Mouse (Mus musculus) hindbrain, embryonic 14.5 days (tissue): ENCODE results near the gene Smim6. TPM values are rescaled to one million over a fixed set of nuclear protein-coding genes. Genes with fewer than 3 reads are reported as not detected.

Experiments
- ATAC-seq: fragments of 200-750 bp; cut with Nextera tagmentation; 2 replicates; pipeline ENCODE4 v1.8.0; 2017; ENCODE audit warnings: moderate number of reproducible peaks, mild to moderate bottlenecking, moderate TSS enrichment, moderate library complexity; ENCODE audit not compliant: low FRiP score
- DNase-seq: peaks from one replicate; pipeline ENCODE4 v3.0.0-alpha.2; 2015; ENCODE audit warnings: low spot score
- H3K27ac ChIP-seq: fragments of 300-500 bp; sonication (generic); 2 replicates; pipeline ENCODE4 v1.5.1; 2014; ENCODE audit warnings: mild to moderate bottlenecking, moderate library complexity
- H3K27me3 ChIP-seq: fragments of 300-500 bp; sonication (generic); 2 replicates; pipeline ENCODE4 v1.6.1; 2014; ENCODE audit warnings: mild to moderate bottlenecking, low read length, mixed read lengths; ENCODE audit not compliant: control insufficient read depth, insufficient read depth
- H3K36me3 ChIP-seq: fragments of 300-500 bp; sonication (generic); replicated peaks from 2 replicates; pipeline ENCODE4 v1.6.1; 2014; ENCODE audit not compliant: control insufficient read depth, insufficient read depth
- H3K4me1 ChIP-seq: fragments of 300-500 bp; sonication (generic); replicated peaks from 2 replicates; pipeline ENCODE4 v1.6.1; 2014; ENCODE audit warnings: antibody characterized with exemption, low read length, mixed read lengths; ENCODE audit not compliant: control insufficient read depth, insufficient read depth
- H3K4me2 ChIP-seq: fragments of 300-500 bp; sonication (generic); replicated peaks from 2 replicates; pipeline ENCODE4 v1.6.1; 2014; ENCODE audit warnings: mild to moderate bottlenecking, moderate library complexity
- H3K4me3 ChIP-seq: fragments of 300-500 bp; sonication (generic); replicated peaks from 2 replicates; pipeline ENCODE4 v1.5.1; 2014; ENCODE audit warnings: mild to moderate bottlenecking, low read length
- H3K9ac ChIP-seq: fragments of 300-500 bp; sonication (generic); 2 replicates; pipeline ENCODE4 v1.6.1; 2014
- H3K9me3 ChIP-seq: fragments of 300-500 bp; sonication (generic); 2 replicates; pipeline ENCODE4 v1.6.1; 2016; ENCODE audit warnings: low read length; ENCODE audit not compliant: control insufficient read depth
- WGBS: fragments of 180-500 bp; shearing (Covaris S2); extraction: QIAGEN DNeasy Blood & Tissue Kit; methylation state at CpG from one replicate; pipeline ENCODE4 v1.1.7; 2014; 5-methylcytosine and 5-hydroxymethylcytosine counted together
- polyA plus RNA-seq: library from polyadenylated mRNA; unstranded; fragments of >200 nt; fragmentation: Nextera tagmentation; extraction: Ambion mirVana; gene quantifications from 2 replicates; pipeline ENCODE4 v1.2.1, GENCODE M21; 2014

The Smim6 gene
- polyA plus RNA-seq: not detected in 2 replicates

GRCm38 (mm10) chr11:115911632-115912376 is at the start of gene Smim6:
Smim6 (plus strand) TSS chr11:115912017.
- no peak within 1 kb of the TSS for H3K9ac ChIP-seq
- no peaks in the 10 kb centered on the region for H3K9me3 ChIP-seq
- H3K36me3 ChIP-seq: peaks cover 24% of the 10 kb centered on the region
- H3K4me1 ChIP-seq: no peaks in the 10 kb centered on the region
- ATAC-seq (no peak), DNase-seq (no peak)
- H3K27ac ChIP-seq: no peak within 1 kb of the TSS
- H3K4me3 ChIP-seq: no peak within 1 kb of the TSS
- H3K4me2 ChIP-seq: no peak within 1 kb of the TSS
- no peaks in the 10 kb centered on the region for H3K27me3 ChIP-seq
- 85% methylated on average over 11 of the region's 11 CpGs for WGBS

- no peaks in the 10 kb centered on the region for H3K9me3 ChIP-seq
- WGBS: 87% methylated on average over 8 of the region's 8 CpGs
- no peak for ATAC-seq
- DNase-seq: no peak
- H3K9ac ChIP-seq: no peak overlapping the region
- peaks cover 26% of the 10 kb centered on the region for H3K27me3 ChIP-seq
- no peak overlapping the region for H3K4me2 ChIP-seq
- H3K27ac ChIP-seq: no peak overlapping the region
- 0 out of 2 replicates have a peak, but pooled peaks cover 5% of the 10 kb centered on the region for H3K4me1 ChIP-seq
- H3K36me3 ChIP-seq: no peaks in the 10 kb centered on the region
- H3K4me3 ChIP-seq: no peak overlapping the region
These were observed 47.9 kb upstream of the Smim6 start for GRCm38 (mm10) chr11:115863895-115864294.

- H3K9me3 ChIP-seq: no peaks in the 10 kb centered on the region
- H3K4me3 ChIP-seq: no peak overlapping the region
- H3K4me1 ChIP-seq: no peaks in the 10 kb centered on the region
- no peak overlapping the region for H3K4me2 ChIP-seq
- no peaks in the 10 kb centered on the region for H3K36me3 ChIP-seq
- 88% methylated on average over 8 of the region's 8 CpGs for WGBS
- no peak for DNase-seq
- no peak overlapping the region for H3K27ac ChIP-seq
- H3K9ac ChIP-seq: no peak overlapping the region
- no peaks in the 10 kb centered on the region for H3K27me3 ChIP-seq
- ATAC-seq: no peak
These were observed 42.4 kb upstream of the Smim6 start for GRCm38 (mm10) chr11:115869393-115869792.

- DNase-seq: no peak
- H3K36me3 ChIP-seq: no peaks in the 10 kb centered on the region
- H3K9ac ChIP-seq: no peak overlapping the region
- H3K27me3 ChIP-seq: no peaks in the 10 kb centered on the region
- 77% methylated on average over 4 of the region's 4 CpGs for WGBS
- H3K27ac ChIP-seq: no peak overlapping the region
- H3K4me3 ChIP-seq: no peak overlapping the region
- H3K9me3 ChIP-seq: no peaks in the 10 kb centered on the region
- no peaks in the 10 kb centered on the region for H3K4me1 ChIP-seq
- H3K4me2 ChIP-seq: no peak overlapping the region
- ATAC-seq: no peak
These were observed 39.4 kb upstream of the Smim6 start for GRCm38 (mm10) chr11:115872437-115872836.

- Histone ChIP-seq H3K9me3 (no peaks in the 10 kb centered on the region), H3K4me3 (no peak overlapping the region), H3K9ac (no peak overlapping the region), H3K27me3 (no peaks in the 10 kb centered on the region), H3K36me3 (no peaks in the 10 kb centered on the region), H3K27ac (no peak overlapping the region), H3K4me2 (no peak overlapping the region), H3K4me1 (no peaks in the 10 kb centered on the region)
- DNase-seq (no peak), ATAC-seq (no peak)
- whole genome bisulfite sequencing: 90% methylated on average over 3 of the region's 3 CpGs
These were observed 35.9 kb upstream of the Smim6 start for GRCm38 (mm10) chr11:115875935-115876334.

- Histone ChIP-seq H3K4me1 (no peaks in the 10 kb centered on the region), H3K27me3 (no peaks in the 10 kb centered on the region), H3K9ac (no peak overlapping the region), H3K4me2 (no peak overlapping the region), H3K27ac (no peak overlapping the region), H3K9me3 (no peaks in the 10 kb centered on the region), H3K4me3 (no peak overlapping the region), H3K36me3 (no peaks in the 10 kb centered on the region)
- ATAC-seq: no peak
- DNase-seq: no peak
- 88% methylated on average over 5 of the region's 5 CpGs for WGBS
These were observed 35.4 kb upstream of the Smim6 start for GRCm38 (mm10) chr11:115876438-115876837.

GRCm38 (mm10) chr11:115877174-115877755 is 34.6 kb upstream of the Smim6 start:
- no peak for ATAC-seq
- H3K9me3 ChIP-seq: no peaks in the 10 kb centered on the region
- H3K4me2 ChIP-seq: no peak overlapping the region
- H3K4me3 ChIP-seq: no peak overlapping the region
- no peak for DNase-seq
- no peak overlapping the region for H3K9ac ChIP-seq
- no peaks in the 10 kb centered on the region for H3K27me3 ChIP-seq
- H3K4me1 ChIP-seq: no peaks in the 10 kb centered on the region
- 78% methylated on average over 6 of the region's 6 CpGs for WGBS
- H3K27ac ChIP-seq: no peak overlapping the region
- H3K36me3 ChIP-seq: no peaks in the 10 kb centered on the region

- 81% methylated on average over 8 of the region's 8 CpGs for WGBS
- ATAC-seq: no peak
These were observed 33.7 kb upstream of the Smim6 start for GRCm38 (mm10) chr11:115878071-115878470.

GRCm38 (mm10) chr11:115881002-115881401 is 30.8 kb upstream of the Smim6 start:
- ATAC-seq (no peak), DNase-seq (no peak)
- H3K9me3 ChIP-seq: no peaks in the 10 kb centered on the region
- no peak overlapping the region for H3K4me2 ChIP-seq
- no peaks in the 10 kb centered on the region for H3K36me3 ChIP-seq
- no peaks in the 10 kb centered on the region for H3K4me1 ChIP-seq
- H3K27ac ChIP-seq: no peak overlapping the region
- 21% methylated on average over 5 of the region's 5 CpGs for WGBS
- no peaks in the 10 kb centered on the region for H3K27me3 ChIP-seq
- no peak overlapping the region for H3K4me3 ChIP-seq
- H3K9ac ChIP-seq: no peak overlapping the region

More at GRCm38 (mm10) chr11:115878071-115878470, 33.7 kb upstream of the Smim6 start:
- no peak overlapping the region for H3K9ac ChIP-seq
- H3K9me3 ChIP-seq: no peaks in the 10 kb centered on the region
- no peak for DNase-seq
- H3K36me3 ChIP-seq: no peaks in the 10 kb centered on the region
- no peaks in the 10 kb centered on the region for H3K4me1 ChIP-seq
- H3K27ac ChIP-seq: no peak overlapping the region
- no peak overlapping the region for H3K4me2 ChIP-seq
- no peak overlapping the region for H3K4me3 ChIP-seq
- H3K27me3 ChIP-seq: no peaks in the 10 kb centered on the region
